Mouse (Mus musculus): Measurements from ENCODE around the gene Sec23a.

- TF ChIP-seq CTCF (IDR thresholded peaks at IDR 0.05) (no peak), EP300 (IDR thresholded peaks at IDR 0.05; ENCODE audit: insufficient read depth, low read depth, low read length) (no peak)
Observed at GRCm38 (mm10) chr12:58942544-58942943, 69.3 kb downstream of the Sec23a start.

Measured in heart, adult 2 months (tissue).